Mouse (Mus musculus) ES-E14 (cell line): Measurements from ENCODE around the gene Ulbp1.

Experiments used
- HCFC1 ChIP-seq: IDR thresholded peaks from 2 replicates; pipeline ENCODE4 v1.6.1; 2012; ENCODE audit warnings: low read length, inconsistent platforms, borderline replicate concordance; ENCODE audit not compliant: insufficient read depth
- MAFK ChIP-seq: IDR thresholded peaks from 2 replicates; pipeline ENCODE4 v1.6.1; 2014; ENCODE audit warnings: mild to moderate bottlenecking, low read depth, low read length, inconsistent platforms; ENCODE audit not compliant: insufficient read depth
- ZC3H11A ChIP-seq: IDR thresholded peaks from 2 replicates; pipeline ENCODE4 v1.6.1; 2012; ENCODE audit warnings: low read depth, mild to moderate bottlenecking, inconsistent platforms, low read length, borderline replicate concordance
- ZNF384 ChIP-seq: IDR thresholded peaks from 2 replicates; pipeline ENCODE4 v1.6.1; 2012; ENCODE audit warnings: low read depth, low read length, inconsistent platforms

- TF ChIP-seq MAFK (no peak), ZNF384 (no peak), ZC3H11A (no peak), HCFC1 (no peak)
Observed at GRCm38 (mm10) chr10:7438928-7439327, 34.5 kb downstream of the Ulbp1 start.
